Mouse (Mus musculus) heart, postnatal 14 days (tissue): ENCODE results near the gene Gabrb3. TPM values are rescaled to one million over a fixed set of nuclear protein-coding genes. Genes with fewer than 3 reads are reported as not detected.
A peak's percentile ranks its signal among the peaks of the same experiment; 100 is the strongest.

Source experiments
- DNase-seq, 2 experiments: peaks; one replicate each; pipeline ENCODE4 v3.0.0; 2021 to 2022
- intact Hi-C: fragments of 180-260 bp; cut with DNase I; formaldehyde crosslinking; loops from one replicate; pipeline ENCODE4 v1.15.1; 2025
- long read RNA-seq, 2 experiments: library from polyadenylated mRNA; stranded (forward); transcript quantifications; one replicate each; pipeline ENCODE4 v2.0.0; 2021
- total RNA-seq, 2 experiments: library from RNA; stranded (reverse); gene quantifications; 2 replicates each; pipeline ENCODE4 v1.2.3; 2021

Gabrb3 gene
- under 1 TPM; 0.43 to 0.49 TPM for total RNA-seq
- long read RNA-seq, experiment 1, result 0 reads
- long read RNA-seq, experiment 2, partial matches to known transcripts, result 0 of 1 reads
- long read RNA-seq, experiment 2, other reads (novel, unspliced or antisense), result 1 of 1 reads

GRCm38 (mm10) chr7:57419392-57419791 is at the start of gene Gabrb3:
Gabrb3 (plus strand) TSS chr7:57419692.
- intact Hi-C loops, result no loop called here
- DNase-seq, result no peak

GRCm38 (mm10) chr7:57384112-57384511 is 35.4 kb upstream of the Gabrb3 start:
- intact Hi-C loops, result no loop called here
- DNase-seq, result peak in 1 of 2 experiments; percentile 10

DNA sequence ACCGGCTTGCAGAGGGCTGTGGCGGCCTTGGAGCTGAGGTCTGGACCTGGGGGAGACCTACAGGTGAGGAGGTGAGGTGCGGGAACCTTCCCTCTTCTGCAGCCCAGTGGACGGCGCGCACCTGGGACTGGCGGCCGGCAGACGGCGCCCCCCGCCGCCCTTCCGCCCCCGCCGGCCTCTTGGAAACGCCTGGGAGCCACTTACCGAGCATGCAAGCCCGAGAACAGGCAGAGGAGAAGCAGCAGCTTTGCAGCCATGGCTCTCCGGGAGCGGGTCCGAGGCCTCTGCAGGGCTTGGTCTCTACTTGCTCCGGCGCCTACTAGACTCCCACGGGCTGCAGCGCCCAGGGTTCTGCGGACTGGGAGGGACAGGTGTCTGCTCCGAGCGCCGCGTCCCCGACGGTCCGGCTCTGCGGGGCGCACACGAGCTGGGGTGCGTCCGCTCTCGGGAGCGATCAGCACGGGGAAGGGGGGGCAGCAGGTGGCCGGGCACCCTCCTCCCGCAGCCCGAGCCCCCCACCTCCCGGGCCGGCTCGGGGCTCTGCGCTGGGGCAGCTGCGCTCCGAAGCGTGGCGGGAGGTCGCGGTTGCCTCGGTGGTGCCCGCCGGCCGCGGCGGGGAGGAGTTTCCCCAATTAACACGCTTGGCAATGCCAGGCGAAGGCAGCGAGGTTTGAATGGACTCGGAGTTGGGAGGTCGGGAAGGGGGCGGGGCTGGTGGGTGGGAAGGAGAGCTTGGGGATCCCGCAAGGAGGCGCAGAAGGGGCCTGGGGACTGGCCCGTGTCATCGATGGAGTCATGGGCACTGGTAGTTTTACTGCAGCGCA is 32.8 kb upstream of the Gabrb3 start, which contains the start of gene Gabrg3:
TSS of gene Gabrg3 (minus strand) at position 672 of the 824 bp plus-strand sequence.
- intact Hi-C loops, result loop anchor here (5.0 kb wide), 1 partner anchor 439 kb away; no protein-coding TSS in a partner anchor
- DNase-seq, result peak; percentile 2 to 3

- no peak for DNase-seq
- intact Hi-C loops, result loop anchor here (5.0 kb wide), 1 partner anchor 440 kb away; no protein-coding TSS in a partner anchor
These were observed 32.2 kb upstream of the Gabrb3 start for GRCm38 (mm10) chr7:57387341-57387654.

DNA sequence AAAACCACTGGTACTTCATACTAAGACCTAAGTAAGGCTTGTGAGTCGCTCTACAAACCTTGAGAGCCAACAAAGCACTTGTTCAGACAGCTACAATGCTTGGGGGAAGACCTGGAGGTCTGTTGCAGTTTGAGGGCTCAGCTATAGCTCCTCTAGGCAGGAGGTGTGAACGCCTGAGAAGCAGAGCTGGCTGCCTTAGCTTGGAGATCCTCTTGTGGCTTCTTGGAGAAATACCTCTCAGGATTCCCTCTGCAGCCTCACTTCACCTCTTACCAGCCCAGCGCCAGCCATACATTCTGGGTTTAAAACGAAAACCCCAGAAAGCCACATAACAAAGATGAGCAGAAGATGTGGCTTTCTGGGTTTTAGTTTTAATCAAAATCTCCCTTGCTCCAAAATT is 29.4 kb upstream of the Gabrb3 start:
- intact Hi-C loops, result no loop called here
- no peak for DNase-seq

- intact Hi-C loops, result no loop called here
These were observed 25.9 kb upstream of the Gabrb3 start for GRCm38 (mm10) chr7:57393551-57393950.

DNA sequence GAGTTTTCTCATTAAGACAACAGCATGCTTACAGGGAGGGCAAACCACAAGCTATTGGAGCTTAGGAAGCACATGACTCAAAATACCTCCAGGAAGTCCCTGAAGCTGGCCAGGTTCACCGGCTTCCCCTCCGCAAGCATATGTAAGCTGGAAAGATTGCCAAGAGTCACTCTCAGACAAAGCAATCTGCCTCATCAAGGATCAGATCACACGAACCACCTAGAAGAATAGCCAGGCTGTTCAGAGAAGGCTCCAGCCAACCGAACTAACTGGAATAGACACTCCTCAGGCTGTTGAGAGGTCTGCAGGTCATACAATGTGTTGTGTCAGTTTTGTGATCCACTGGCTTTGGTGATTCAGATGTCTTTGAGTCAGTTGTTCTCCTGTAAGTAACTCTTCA is 8.3 kb upstream of the Gabrb3 start:
- no peak for DNase-seq
- intact Hi-C loops, result no loop called here

More at GRCm38 (mm10) chr7:57393551-57393950, 25.9 kb upstream of the Gabrb3 start:
- no peak for DNase-seq

- DNase-seq, result no peak
- intact Hi-C loops, result no loop called here
These were observed 6.6 kb upstream of the Gabrb3 start for GRCm38 (mm10) chr7:57412896-57413295.

- DNase-seq, result no peak
- intact Hi-C loops, result no loop called here
These were observed 1.6 kb downstream of the Gabrb3 start for GRCm38 (mm10) chr7:57421044-57421443.

DNA sequence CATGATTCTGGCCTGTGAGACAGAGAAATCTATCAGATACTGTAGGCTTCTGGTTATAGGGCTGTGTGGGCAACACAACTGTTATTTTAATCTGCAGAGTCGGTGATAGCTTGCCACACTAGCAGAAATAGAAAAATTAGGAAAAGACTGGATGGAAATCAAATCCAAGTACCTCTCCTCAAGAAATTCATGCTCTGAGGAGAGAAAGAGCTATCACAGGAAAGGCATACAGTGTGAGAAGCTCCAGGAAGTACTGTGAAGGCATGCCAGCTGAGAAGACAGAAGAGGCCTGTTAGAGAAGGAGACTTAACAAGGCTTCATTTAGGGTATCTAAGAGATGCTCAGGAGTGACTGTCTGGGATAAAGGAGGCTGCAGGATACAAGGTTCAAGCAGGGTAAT is 3.2 kb downstream of the Gabrb3 start:
- intact Hi-C loops, result no loop called here
- DNase-seq, result no peak

- intact Hi-C loops, result no loop called here
- no peak for DNase-seq
These were observed 28.7 kb downstream of the Gabrb3 start for GRCm38 (mm10) chr7:57448239-57448638.

DNA sequence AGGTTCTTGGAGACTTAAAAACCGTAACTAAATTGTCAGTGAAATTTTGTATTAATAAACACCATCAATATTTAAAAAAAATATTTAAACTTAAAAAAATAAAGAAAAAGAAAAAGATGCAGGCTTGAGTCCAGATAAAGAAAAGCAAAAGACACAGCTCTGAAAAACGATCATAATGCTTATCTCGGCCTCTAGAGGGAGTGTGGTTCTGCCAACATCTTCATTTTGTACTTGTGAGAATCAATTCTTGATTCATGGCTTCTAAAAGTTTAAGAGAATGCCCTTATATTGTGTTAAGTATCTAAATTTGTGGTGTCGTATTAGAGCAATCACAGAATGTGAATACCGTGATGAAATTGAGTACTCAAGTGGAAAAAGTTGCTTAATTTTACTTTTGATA is 40.9 kb downstream of the Gabrb3 start:
- DNase-seq, result no peak
- intact Hi-C loops, result no loop called here

- intact Hi-C loops, result loop anchor here (5.0 kb wide), 2 partner anchors 524 to 1179 kb away; no protein-coding TSS in a partner anchor
- DNase-seq, result no peak
These were observed 51.8 kb downstream of the Gabrb3 start for GRCm38 (mm10) chr7:57471316-57471715.

- peak; percentile 2 to 48 for DNase-seq
- intact Hi-C loops, result loop anchor here (5.0 kb wide), 2 partner anchors 527 to 1182 kb away; no protein-coding TSS in a partner anchor
These were observed 54.5 kb downstream of the Gabrb3 start for GRCm38 (mm10) chr7:57473811-57474525.

DNA sequence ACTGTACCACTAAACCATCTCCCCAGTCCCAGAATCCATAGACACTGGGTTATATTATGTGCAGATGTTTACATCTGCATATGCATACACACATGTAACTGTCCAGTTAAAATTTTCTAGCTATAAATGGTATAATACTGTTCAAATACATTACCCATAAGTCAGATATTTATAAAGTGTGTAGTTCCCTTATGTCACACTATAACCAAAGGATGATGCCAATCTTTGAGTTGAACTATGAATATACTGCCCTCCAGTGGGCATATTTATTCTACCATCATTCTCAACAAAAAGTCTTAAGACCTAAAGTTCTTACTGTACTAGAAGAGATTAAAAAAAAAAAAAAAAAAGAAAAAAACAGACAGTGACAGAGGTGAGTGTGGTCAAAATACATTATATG is 63.4 kb downstream of the Gabrb3 start:
- no peak for DNase-seq
- intact Hi-C loops, result no loop called here

DNA sequence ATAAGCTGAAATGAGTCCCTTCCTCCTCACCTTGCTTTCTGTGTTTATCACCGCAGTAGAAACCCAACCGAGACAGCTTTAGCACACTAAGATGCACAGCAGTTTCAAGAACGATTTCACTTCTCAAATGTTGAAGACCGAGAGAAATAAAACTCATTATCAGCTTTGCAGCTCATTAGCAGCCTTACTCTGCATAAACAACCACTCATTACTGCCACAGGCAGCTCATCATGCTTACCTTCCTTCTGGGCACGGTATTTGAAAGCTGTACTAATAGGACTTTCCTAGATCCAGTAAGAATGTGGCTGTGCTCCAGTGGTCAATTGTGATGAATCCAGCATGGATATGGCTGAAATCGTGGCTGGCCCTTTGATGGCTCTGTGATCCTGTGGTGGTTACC is 67.4 kb downstream of the Gabrb3 start:
- intact Hi-C loops, result no loop called here
- DNase-seq, result no peak

GRCm38 (mm10) chr7:57491795-57492194 is 72.3 kb downstream of the Gabrb3 start:
- DNase-seq, result no peak
- intact Hi-C loops, result no loop called here

GRCm38 (mm10) chr7:57502809-57503208 is 83.3 kb downstream of the Gabrb3 start:
- no peak for DNase-seq
- intact Hi-C loops, result no loop called here

DNA sequence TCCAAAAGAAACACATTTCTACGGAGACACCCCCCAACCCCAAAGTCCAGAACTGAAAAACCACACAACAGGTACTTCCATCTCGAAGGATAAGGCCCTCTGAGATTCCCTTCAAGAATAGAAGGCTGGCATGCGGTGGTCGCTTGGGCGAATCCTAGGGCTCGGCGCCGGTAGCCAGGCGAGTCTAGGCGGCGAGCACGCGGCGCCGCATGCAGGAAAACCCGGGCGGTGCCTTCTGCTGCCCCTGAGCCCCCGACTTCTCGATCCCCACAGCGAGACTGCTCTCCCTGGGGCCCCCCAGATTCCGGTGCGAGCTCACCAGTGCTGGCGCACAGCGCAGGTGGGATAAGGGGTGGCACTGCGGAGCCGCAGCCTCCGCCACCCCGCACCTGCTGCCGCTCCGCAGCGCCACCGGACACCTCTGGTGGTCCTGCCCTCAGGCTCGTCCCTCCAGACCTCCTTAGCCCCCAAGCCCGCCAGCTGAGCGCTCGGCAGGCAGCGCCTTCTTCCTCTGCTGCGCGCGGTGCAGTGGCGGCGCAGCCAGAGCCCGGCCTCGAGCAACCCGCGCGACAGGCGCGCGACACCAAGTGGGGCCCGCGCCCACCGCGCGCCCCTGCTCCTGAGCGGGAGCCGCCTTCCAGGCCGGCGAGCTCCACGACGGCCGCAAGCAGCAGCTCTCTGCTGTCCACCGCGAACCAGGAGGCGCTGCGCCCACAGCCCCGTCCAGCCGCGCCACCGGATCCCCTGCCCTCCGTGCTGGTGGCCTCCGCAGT is 89.6 kb downstream of the Gabrb3 start:
- intact Hi-C loops, result no loop called here
- no peak for DNase-seq

- DNase-seq, result no peak
- intact Hi-C loops, result loop anchor here (10.0 kb wide), 1 partner anchor 525 kb away; no protein-coding TSS in a partner anchor
These were observed 90.2 kb downstream of the Gabrb3 start, which contains the start of gene Gabra5 for GRCm38 (mm10) chr7:57509681-57510141. Gabra5 (minus strand) TSS chr7:57510059.
